Mouse (Mus musculus): ENCODE results near the gene Pttg1ip.

The Pttg1ip gene

GRCm38 (mm10) chr10:77581408-77582284 is at the start of gene Pttg1ip:
Gene Pttg1ip (plus strand): TSS chr10:77581720.
- peak; percentile 94 for DNase-seq (ENCODE audit: low read depth, low spot score)

- DNase-seq (ENCODE audit: low read depth, low spot score) = no peak
Measured at GRCm38 (mm10) chr10:77532020-77532413, 49.5 kb upstream of the Pttg1ip start.

- no peak for DNase-seq (ENCODE audit: low read depth, low spot score)
Measured at GRCm38 (mm10) chr10:77536727-77537126, 44.8 kb upstream of the Pttg1ip start.

GRCm38 (mm10) chr10:77537215-77538209 is 44.0 kb upstream of the Pttg1ip start:
- DNase-seq (ENCODE audit: low read depth, low spot score) = no peak

- no peak for DNase-seq (ENCODE audit: low read depth, low spot score)
Measured at GRCm38 (mm10) chr10:77539320-77539945, 42.1 kb upstream of the Pttg1ip start.

GRCm38 (mm10) chr10:77540576-77541102 is 40.9 kb upstream of the Pttg1ip start:
- no peak for DNase-seq (ENCODE audit: low read depth, low spot score)

GRCm38 (mm10) chr10:77541864-77542666 is 39.5 kb upstream of the Pttg1ip start:
- no peak for DNase-seq (ENCODE audit: low read depth, low spot score)

GRCm38 (mm10) chr10:77543226-77543625 is 38.3 kb upstream of the Pttg1ip start:
- DNase-seq (ENCODE audit: low read depth, low spot score) = peak; percentile 59

- DNase-seq (ENCODE audit: low read depth, low spot score) = no peak
Measured at GRCm38 (mm10) chr10:77544916-77545315, 36.6 kb upstream of the Pttg1ip start.

- no peak for DNase-seq (ENCODE audit: low read depth, low spot score)
Measured at GRCm38 (mm10) chr10:77548576-77548975, 32.9 kb upstream of the Pttg1ip start.

- no peak for DNase-seq (ENCODE audit: low read depth, low spot score)
Measured at GRCm38 (mm10) chr10:77550874-77551273, 30.6 kb upstream of the Pttg1ip start.

- no peak for DNase-seq (ENCODE audit: low read depth, low spot score)
Measured at GRCm38 (mm10) chr10:77552162-77552561, 29.4 kb upstream of the Pttg1ip start.

- DNase-seq (ENCODE audit: low read depth, low spot score) = no peak
Measured at GRCm38 (mm10) chr10:77553285-77553684, 28.2 kb upstream of the Pttg1ip start.

- DNase-seq (ENCODE audit: low read depth, low spot score) = no peak
Measured at GRCm38 (mm10) chr10:77554918-77555317, 26.6 kb upstream of the Pttg1ip start.

- no peak for DNase-seq (ENCODE audit: low read depth, low spot score)
Measured at GRCm38 (mm10) chr10:77556631-77557030, 24.9 kb upstream of the Pttg1ip start.

- DNase-seq (ENCODE audit: low read depth, low spot score) = no peak
Measured at GRCm38 (mm10) chr10:77557641-77558040, 23.9 kb upstream of the Pttg1ip start.

GRCm38 (mm10) chr10:77560090-77560489 is 21.4 kb upstream of the Pttg1ip start:
- no peak for DNase-seq (ENCODE audit: low read depth, low spot score)

- DNase-seq (ENCODE audit: low read depth, low spot score) = no peak
Measured at GRCm38 (mm10) chr10:77560830-77561229, 20.7 kb upstream of the Pttg1ip start.

- DNase-seq (ENCODE audit: low read depth, low spot score) = no peak
Measured at GRCm38 (mm10) chr10:77561508-77561907, 20.0 kb upstream of the Pttg1ip start.

GRCm38 (mm10) chr10:77565005-77565404 is 16.5 kb upstream of the Pttg1ip start:
- no peak for DNase-seq (ENCODE audit: low read depth, low spot score)

- DNase-seq (ENCODE audit: low read depth, low spot score) = peak; percentile 56
Measured at GRCm38 (mm10) chr10:77566651-77567050, 14.9 kb upstream of the Pttg1ip start.

Data from c-Kit-negative CD71-positive TER-119-positive erythroid progenitor cells, embryonic 14.5 days (primary cell).